Mouse (Mus musculus) kidney, postnatal 14 days (tissue): ENCODE results near the gene Dek.
A peak's percentile ranks its signal among the peaks of the same experiment; 100 is the strongest.

Source experiments
- DNase-seq: peaks from one replicate; pipeline ENCODE4 v3.0.0; 2022; ENCODE audit warnings: mixed read lengths

Gene Dek

DNA sequence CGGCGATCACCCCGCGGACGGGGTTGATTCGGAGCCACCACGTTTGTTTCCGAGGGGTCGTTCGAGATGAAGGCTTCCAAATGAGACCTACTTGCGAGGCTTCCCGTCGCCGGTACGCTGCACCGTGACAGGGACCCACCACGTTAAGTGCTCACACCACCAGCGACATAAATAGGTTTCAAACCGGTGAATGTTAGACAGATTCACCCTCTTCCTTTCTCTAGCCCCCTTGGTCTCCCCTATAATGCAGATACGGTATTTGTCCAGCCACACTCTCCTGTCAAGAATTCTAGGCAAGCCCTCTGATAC is 533 bp upstream of the Dek start:
- no peak for DNase-seq

DNA sequence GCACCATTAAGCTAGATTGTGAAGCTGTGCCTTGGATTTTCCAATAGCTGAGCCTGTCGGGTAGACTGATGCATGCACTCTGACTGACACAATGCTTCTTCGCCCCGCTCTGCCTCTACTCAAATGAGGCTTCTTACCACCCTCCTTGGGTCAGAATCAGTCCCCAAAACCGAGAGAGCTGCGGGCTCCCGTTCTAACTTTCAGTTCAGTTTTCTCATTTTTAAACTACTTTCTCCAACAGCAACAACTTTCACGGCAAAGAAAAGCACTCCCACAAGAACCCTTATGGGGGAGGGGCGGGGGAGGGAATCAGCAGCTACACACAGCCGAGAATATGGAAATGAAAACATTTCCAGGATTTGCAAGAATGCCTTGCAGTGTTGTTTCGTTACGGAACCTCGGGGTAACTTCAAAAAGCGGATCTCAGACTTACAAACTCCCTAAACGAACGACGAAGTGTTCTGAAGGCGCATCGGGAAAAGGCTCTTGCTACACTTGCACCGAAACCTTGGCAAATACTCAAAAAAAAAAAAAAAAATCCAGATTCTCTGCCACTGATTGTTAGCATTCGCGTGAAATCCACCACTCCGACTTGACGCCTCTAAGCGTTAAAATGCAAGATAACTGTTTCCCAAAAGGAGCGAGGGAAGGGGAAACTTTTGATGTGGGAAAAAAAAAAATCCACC is 1.0 kb downstream of the Dek start:
- DNase-seq, result peak; percentile 25

DNA sequence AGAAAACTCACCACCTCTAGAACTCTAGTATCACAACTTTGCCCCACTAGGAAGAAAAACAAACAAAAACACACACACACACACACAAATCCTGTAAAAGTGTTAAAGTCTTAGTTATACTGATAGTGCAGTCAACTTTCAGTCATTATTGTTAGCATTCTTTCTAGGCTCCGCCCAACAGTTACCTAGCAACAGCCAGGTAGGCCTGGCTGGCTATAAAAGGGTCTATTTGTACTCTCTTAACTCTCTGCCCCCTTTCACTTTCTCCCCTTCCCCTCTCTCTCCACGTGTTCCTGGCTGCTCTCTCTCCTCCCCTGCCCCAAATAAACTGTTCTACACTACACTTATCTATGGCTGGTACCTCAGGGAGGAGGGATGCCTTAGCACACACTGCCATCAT is 1.9 kb downstream of the Dek start:
- peak; percentile 38 for DNase-seq

DNA sequence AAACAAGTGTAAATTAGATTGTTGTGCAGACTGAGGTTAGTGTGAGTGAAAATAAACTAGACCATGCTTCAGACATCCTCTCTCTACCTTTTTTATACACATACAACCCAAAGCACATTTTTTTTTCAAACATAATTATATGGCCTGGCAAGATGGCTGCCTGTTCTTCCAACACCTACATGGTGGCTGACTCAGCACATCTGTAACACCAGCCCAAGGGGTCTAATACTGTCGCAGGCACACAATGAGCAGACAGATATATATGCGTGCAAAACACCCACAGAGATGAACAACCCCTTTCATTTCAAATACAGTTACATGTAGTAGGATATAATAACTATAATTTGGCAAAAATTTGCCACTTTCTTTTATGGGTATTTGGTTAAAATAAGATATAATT is 5.4 kb downstream of the Dek start:
- no peak for DNase-seq

DNA sequence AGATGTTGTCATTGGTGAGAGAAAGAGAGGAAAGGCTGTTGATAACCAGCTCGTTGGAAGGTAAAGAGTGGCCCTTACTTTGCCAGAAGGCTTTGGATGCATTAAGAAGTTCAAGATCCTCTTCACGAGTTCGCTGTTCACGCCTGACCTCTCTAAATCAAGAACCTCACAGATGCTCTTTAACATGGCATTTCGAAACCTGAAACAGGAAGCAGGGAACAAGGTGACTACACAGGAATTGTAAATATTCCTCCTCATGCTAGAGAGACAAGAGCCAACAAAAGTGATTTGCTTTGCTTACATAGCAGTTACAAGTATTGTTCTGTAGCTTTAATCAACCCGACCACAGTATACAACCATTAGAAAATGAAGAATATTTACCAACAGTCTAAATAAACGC is 6.7 kb downstream of the Dek start:
- no peak for DNase-seq

DNA sequence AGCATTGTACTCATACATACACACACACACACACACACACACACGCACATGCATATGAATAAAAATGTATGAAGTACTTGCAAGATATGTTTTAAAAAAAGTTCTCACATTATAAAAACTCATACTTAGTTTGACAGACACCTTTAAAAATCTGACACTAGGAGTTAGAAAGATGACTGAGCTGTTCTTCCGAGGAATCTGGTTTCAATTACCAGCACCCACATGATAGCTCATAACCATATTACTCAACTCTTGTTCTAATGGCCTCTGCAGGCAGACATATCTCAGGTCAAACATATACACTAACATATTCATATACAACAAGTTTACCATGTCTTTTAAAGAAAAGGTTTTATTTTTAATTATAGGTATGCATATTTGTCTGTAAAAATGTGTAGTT is 9.4 kb downstream of the Dek start:
- DNase-seq, result no peak

DNA sequence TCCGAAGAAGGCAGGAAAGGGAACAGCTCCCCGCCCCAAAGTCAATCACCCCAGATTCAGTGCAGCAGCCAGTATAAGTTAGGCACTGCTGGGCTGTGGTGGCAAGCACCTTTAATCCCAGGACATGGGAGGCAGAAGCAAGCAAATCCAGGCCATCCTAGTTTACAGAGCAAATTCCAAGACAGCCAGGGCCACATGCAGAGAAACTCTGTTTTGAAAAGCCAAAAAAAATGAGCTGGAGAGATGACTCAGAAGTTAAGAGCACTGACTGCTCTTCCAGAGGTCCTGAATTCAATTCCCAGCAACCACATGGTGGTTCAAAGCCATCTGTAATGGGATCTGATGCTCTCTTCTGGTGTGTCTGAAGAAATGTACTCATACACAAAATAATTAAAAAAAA is 12.2 kb downstream of the Dek start:
- no peak for DNase-seq

DNA sequence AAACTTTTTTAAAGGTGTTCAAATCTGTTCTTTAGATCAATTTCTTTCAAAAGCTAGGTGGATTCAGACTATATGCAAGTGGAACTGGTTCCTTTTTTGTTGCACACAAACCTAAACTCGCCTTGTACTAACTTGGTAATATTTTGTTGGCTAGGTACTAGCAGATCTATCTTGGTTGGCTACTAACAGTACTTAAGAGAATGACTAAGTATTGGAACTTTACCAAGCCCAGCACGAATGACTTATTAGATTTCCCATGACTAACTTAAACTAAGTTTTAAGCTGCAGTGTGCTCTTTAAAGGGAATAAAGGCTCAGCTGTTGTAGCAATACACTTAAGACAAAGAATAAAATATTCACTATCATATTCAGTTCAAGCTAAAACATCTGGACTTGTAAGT is 16.7 kb downstream of the Dek start:
- DNase-seq, result no peak

DNA sequence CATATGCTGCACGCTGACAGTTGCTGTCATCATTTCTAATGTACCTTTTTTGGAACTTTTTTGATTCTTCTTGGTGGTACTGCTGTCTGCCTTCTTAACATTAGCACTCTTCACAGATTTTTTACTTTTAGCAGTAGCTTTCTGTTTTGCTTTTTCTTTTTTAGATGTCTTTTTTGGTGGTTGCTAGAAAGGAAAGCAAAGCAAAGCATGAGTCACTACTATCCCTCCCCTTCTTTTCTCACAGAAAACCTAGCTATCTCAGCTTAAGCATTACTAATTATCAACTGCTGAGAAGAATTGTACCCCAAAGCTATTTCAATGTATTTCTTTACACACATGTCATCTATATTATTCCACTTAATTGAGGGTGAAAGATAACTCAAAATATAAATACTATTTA is 17.6 kb downstream of the Dek start:
- no peak for DNase-seq

DNA sequence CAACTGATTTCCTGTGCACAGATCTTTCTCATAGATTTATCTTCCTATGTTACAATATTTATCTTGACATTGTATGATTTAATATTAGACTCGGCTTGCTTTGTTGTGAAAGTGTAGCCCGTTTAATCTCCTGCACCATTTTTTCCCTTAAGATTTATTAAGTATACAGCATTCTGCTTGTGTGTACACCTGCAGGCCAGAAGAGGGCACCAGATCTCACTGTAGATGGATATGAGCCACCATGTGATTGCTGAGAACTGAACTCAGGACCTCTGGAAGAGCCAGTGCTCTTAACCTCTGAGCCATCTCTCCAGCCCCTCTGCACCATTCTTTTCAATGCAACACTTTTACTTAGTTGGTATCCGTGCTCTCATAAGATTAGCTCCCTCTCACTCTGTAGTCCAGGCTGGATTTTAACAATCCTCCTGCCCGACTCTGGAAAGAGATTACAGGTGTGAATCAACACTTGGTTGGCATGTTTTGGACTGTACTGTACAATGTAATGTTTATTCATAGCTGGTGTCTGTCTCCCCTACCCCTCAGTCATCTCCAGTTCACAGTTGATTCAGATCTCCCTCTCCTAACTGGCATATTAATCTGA is 25.0 kb downstream of the Dek start:
- no peak for DNase-seq

DNA sequence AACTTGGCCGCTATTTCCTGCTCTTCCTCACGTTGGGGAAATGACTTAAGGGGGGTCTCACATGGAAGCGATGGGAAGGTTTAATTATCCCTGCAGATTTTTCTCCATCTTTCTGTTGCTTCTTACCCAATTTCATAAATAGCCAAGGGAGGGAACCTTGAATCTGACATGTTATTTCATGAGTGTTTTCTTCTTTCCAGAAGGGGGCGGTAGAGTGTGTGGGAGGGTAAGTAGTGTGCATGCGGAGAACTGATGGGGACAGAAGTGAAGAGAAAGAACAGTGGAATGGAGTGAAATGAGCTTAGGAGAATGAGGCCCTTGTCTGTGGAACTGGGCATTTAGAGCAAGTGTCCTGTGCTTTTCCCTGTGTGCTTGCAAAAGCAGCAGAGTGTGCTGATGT is 27.2 kb downstream of the Dek start:
- no peak for DNase-seq

DNA sequence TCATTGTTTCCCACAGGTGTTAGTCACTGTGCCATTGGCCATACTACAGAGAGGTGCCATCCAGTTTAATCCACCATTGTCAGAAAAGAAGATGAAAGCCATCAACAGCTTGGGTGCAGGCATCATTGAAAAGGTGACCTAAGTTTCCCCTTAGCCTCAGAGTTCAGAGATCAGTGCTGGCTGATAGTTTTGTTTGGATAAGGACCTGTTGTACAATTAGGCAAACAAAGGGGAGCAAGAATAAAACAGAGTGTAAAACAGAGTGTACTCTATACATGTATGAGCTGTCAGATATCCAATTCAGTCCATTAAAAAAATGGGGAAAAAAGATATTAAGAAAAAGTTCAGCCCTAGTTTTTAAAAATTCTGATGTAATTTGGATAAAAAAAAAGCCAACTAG is 28.6 kb downstream of the Dek start:
- DNase-seq, result no peak

DNA sequence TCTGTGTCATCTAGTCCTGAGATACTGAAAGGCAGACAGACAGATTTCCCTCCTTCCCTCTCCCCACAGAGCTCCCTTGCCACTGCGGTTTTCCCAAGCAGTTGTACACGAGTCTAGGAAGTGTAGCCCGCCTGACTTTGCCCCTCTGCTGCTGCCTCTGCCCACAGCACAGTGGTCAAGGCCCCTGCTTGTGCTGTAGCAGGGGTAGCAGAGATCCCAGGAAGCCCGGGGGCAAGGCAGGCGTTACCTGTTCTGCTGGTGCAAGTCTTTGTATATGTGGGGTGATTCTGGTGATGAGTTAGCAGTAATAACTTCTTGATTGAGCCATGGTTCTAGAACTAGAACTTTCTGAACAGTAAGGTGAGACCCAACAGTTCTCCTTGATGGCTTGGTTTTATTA is 29.8 kb downstream of the Dek start:
- no peak for DNase-seq

DNA sequence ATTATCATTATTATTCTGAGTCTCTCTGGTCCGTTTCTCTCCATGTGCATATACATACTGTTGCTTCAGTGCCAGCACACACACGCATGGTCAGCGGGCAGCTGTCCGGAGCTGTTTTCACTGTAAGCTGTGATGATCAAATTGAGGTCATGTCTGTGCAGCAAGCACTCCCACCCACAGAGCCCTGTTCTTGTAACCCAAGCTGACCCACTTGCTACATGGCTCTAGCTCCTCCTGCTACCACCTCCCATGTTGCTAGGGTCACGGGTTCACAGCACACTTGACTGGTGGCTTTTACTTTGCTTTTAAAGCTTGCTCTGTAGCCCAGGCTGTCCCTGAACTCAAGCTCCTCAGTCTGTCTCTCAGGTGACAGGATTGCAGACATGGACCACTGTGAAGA is 33.5 kb downstream of the Dek start:
- no peak for DNase-seq

DNA sequence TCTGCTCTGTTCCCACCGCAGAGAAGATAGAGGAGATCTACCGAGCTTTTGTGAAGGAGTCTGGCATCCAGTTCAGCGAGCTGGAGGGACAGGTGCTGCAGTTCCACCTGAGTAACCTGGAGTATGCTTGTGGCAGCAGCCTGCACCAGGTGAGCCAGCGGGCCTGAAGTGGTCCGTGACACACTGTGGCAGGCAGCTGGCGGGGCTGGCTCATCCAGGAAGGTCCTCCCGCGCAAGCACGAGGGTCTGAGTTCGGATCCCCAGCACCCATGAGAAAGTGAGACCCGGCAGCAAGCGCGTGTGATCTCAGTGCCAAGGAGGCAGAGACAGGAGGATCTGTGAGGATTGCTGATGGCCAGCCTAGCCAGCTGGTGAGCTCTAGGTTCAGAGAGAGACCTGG is 34.1 kb downstream of the Dek start:
- DNase-seq, result no peak

DNA sequence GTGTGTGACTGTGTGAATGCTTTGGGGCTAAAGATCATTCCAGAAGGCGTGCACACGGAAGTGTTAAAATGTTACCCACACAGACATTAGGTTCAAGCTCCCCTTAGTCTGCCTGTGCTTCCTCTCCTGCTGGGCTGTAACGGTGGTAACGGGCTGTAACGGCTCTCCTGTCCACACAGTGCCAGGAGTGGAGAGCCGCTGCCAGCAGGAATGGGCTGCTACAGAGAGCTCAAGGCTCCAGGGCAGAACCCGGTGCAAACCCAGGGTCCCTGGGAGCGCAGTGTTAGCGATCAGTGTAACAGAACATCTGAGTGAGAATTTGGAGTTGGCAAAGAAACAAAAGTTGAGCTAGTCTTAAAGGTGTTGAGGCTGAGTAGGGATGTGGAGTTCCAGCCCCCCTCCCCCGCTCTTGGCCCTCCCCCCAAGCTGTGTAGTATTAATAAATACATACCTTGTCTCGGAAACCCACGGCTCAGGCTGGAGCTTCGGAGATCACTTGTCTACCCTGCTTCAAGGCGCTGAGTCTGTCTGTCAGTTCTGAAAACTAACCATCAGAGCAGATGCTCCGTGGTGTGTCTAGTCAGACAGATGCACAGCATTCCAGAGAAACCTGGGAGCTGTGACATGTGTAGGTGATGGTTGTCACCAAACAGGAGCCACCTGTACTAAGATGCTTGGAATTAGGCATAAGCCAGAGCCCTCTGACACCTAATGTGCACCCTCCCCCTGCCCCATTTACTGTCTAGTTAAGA is 35.5 kb downstream of the Dek start:
- DNase-seq, result no peak

DNA sequence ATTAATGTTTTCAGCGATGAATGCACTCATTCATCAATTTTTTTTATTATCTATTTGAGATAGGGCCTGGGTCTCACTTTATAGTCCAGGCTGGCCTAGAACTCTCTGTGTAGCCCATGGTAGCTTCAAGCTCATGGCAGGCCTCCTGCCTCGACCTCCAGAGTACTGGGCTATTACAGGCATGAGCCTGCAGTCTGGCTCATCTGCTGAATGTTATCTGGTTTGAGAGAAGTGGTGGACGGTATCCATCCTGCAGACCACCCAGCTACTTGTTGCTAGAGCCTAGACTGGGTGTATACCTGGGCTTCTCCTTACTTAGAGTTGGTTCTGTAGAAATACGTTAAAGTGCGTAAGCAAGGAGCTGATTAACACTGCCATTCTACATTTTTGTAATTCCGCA is 39.0 kb downstream of the Dek start:
- DNase-seq, result no peak

DNA sequence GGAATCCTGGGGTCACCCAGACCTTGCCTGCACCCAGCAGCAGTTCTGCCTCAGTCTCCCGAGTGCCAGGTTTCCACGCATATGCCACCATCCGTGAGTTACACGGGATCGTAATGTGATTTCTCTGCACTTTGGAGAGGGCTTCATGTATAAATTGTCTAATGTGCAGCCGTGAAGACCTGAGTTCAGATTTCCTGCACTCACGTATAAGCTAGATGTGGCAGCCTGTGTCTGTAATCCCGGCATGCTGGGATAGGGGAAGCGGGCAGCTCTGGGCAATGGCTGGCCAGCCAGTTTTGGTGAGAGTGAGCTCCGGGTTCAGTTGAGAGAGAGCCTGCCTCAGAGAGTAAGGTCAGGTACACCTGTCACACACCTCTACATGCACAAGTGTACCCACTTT is 39.5 kb downstream of the Dek start:
- no peak for DNase-seq

DNA sequence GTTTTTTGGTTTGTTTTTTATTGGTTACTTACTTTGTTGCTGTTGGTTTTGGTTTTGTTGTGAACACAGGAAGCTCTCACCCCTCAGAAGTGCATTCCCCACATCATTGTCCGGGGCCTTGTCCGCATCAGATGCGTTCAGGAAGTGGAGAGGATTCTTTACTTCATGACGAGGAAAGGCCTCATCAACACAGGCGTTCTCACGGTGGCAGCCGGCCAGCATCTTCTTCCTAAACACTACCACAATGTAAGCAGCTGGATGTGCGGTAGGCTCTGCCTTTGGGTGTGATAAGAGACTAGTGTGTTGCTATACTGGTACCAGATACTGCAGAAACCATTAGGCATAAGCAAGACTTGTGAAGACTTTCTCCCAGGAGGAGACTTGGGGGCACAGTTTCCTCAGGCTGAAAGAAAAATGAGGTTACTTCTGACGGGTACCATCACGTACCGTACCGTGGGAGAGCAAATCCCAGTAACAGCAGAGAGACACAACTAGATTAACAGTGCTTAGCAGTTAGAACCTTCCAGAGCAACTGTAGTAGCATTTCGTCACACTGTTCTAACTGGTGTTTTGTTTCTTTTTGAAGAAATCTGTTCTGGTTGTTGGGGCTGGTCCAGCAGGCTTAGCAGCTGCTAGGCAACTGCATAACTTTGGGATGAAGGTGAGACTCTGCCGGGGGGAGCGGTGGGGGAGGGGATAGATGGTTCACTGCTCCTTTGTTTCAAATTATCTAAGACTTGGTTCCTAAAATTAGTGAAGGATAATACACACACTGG is 41.8 kb downstream of the Dek start:
- peak; percentile 27 for DNase-seq

DNA sequence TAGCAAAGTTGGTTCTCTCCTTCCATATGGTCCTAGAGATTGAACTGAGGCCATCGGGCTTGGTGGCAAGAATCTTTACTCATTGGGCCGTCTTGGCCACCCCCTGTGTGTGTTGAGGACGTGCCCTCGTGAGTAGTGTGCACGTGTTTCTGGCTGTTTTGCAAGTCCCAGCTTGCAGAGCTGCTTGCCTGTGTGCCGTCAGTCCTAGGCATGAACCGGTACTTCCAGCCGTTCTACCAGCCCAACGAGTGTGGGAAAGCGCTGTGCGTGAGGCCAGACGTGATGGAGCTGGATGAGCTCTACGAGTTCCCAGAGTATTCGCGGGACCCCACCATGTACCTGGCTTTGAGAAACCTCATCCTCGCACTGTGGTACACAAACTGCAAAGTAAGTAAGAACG is 43.2 kb downstream of the Dek start:
- DNase-seq, result no peak

DNA sequence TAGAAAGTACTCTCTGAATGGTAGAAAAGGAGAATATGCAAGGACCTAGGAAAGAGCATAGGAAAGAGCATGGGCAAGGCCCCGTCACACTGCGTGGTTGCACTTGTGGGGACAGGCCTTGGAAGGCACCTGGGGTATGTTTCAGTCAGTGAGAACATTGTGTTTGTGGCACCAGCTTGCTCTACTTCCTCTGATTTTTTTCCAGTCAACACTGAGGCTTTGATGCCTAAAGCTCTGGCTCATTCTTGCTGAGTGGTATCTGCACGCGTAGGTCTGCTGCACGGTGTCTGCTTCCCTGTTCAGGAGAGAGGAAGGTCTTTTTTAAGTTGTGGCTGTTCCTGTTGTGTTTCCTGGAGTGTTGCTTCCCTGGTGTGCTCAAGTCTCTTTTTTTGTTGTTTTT is 49.2 kb downstream of the Dek start:
- DNase-seq, result no peak

DNA sequence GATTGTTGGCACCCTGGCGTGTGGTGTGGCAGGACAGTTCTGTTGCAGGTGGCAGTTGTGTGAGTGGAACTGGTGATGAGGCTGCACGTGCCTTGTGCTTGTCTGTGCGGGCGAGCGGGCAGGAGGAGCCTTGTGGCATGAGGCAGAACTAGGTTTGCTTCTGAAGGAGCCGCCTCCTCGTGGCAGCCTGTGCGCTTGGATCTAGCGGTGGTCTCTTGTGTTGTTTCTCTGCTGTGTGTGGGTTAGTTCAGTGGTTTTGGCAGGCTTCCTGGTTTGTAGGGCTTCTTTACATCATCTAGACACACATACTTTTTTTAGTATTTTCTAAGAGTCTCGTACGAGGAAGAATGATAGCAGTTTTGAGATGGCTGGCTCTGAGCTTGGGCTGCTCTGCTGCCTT is 49.9 kb downstream of the Dek start:
- DNase-seq, result no peak

DNA sequence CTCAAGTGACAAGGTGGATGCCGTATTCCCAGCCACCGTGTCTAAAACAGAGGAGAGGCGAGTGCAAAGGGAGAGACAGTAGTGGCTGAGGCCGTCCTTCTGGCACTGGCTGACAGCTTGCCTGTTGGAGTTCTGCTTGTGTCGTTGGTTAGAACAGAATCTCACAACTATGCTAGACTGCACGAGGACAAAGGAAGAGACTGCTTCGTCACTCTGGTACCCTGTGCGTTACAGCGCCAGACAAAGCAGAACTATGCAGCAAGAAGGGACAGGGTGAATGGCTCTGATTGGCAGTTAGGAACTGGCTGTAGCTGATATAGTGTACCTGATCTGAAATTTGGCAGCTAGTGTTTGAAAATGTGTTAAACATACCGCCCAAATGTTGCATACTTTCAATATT is 52.0 kb downstream of the Dek start:
- DNase-seq, result no peak

DNA sequence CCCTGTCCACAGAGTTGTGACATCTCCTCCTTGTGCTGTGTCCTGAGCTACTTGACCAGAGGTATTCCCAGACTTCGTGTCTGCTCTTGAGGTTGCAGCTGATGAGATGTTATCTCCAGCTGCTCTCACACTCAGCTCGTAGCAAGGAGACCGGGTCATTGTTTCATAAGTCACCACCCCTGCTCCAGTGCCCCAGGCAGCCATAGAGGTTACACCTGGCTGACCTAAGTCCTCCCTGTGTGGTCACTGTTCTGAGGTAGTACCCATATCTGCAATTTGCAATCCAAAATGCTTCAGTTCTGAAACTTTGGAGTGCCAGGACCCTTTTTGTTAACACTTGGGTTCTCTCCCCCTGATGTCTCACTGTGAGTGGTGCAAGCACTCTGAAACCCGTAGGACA is 56.0 kb downstream of the Dek start:
- no peak for DNase-seq
